Mouse (Mus musculus) gastrocnemius, postnatal 4 days (tissue): ENCODE measurements around the gene Cnn2. TPM values are rescaled to one million over a fixed set of nuclear protein-coding genes. Genes with fewer than 3 reads are reported as not detected.
"Not testable (repeated sequence)": the region's sequence is repeated elsewhere in the genome, so short reads cannot be mapped to it uniquely, and the experiment has no call there.

Experiments used
- DNase-seq, 2 experiments: peaks; one replicate each; pipeline ENCODE4 v3.0.0; 2021 to 2022; ENCODE audit warnings: low spot score in 2 of 2, mixed read lengths in 2 of 2
- total RNA-seq, 2 experiments: library from RNA; stranded (reverse); gene quantifications; 2 replicates each; pipeline ENCODE4 v1.2.3; 2021

Gene Cnn2
- total RNA-seq, 2 experiments from 2014 or later, result 51.0 to 55.0 TPM

- DNase-seq, result no peak
Observed at GRCm38 (mm10) chr10:80033511-80034391, 45.4 kb downstream of the Cnn2 start.

- no peak for DNase-seq
Observed at GRCm38 (mm10) chr10:80035148-80035547, 46.8 kb downstream of the Cnn2 start.

- no peak for DNase-seq
Observed at GRCm38 (mm10) chr10:80035686-80036085, 47.3 kb downstream of the Cnn2 start.

- no peak for DNase-seq
Observed at GRCm38 (mm10) chr10:80036832-80037231, 48.4 kb downstream of the Cnn2 start.

GRCm38 (mm10) chr10:80039559-80039979, 51.2 kb downstream of the Cnn2 start, which contains the start of gene Polr2e:
TSS of gene Polr2e (minus strand) at chr10:80039795.
- peak; percentile 95 to 96 for DNase-seq

- DNase-seq, result not testable (repeated sequence)
Observed at GRCm38 (mm10) chr10:80041409-80042060, 53.2 kb downstream of the Cnn2 start.

GRCm38 (mm10) chr10:80044087-80044486, 55.7 kb downstream of the Cnn2 start:
- DNase-seq, result no peak

GRCm38 (mm10) chr10:80045364-80045763, 57.0 kb downstream of the Cnn2 start:
- not testable (repeated sequence) for DNase-seq

Other genes with a start within 250 kb of the Cnn2 start
- gene Polrmt, start 242.0 kb upstream of the Cnn2 start, total RNA-seq, result 10 to 100 TPM; 25.5 to 27.8 TPM
- not detected for gene Fgf22, start 233.5 kb upstream of the Cnn2 start, total RNA-seq
- gene Rnf126, start 221.6 kb upstream of the Cnn2 start, total RNA-seq, result 10 to 100 TPM; 45.0 to 52.5 TPM
- 1 to 10 TPM; 1.1 to 2.1 TPM for gene Fstl3, start 211.3 kb upstream of the Cnn2 start, total RNA-seq
- gene Prss57, start 197.6 kb upstream of the Cnn2 start, total RNA-seq, result not detected
- gene Palm, start 195.0 kb upstream of the Cnn2 start, total RNA-seq, result 10 to 100 TPM; 42.1 to 50.8 TPM
- gene Misp, start 167.6 kb upstream of the Cnn2 start, total RNA-seq, result under 1 TPM in 1 of 2 experiments, not detected in 1; 0.42 TPM
- 100 to 1,000 TPM; 167 to 170 TPM for gene Ptbp1, start 134.2 kb upstream of the Cnn2 start, total RNA-seq
- under 1 TPM in 1 of 2 experiments, not detected in 1; 0.47 TPM for gene Prtn3, start 114.1 kb upstream of the Cnn2 start, total RNA-seq
- 1 to 10 TPM; 1.2 to 1.3 TPM for gene Plppr3, start 114.0 kb upstream of the Cnn2 start, total RNA-seq
- under 1 TPM in 1 of 2 experiments, not detected in 1; 0.29 TPM for gene Elane, start 102.3 kb upstream of the Cnn2 start, total RNA-seq
- 100 to 1,000 TPM in 1 of 2 experiments, 10 to 100 TPM in 1; 85.8 to 154 TPM for gene Cfd, start 97.7 kb upstream of the Cnn2 start, total RNA-seq
- 10 to 100 TPM; 39.4 to 41.1 TPM for gene Med16, start 79.7 kb upstream of the Cnn2 start, total RNA-seq
- gene Gm26602, start 77.7 kb upstream of the Cnn2 start, total RNA-seq, result not detected
- gene Kiss1r, start 71.6 kb upstream of the Cnn2 start, total RNA-seq, result under 1 TPM; 0.41 to 0.56 TPM
- gene R3hdm4, start 67.4 kb upstream of the Cnn2 start, total RNA-seq, result 100 to 1,000 TPM in 1 of 2 experiments, 10 to 100 TPM in 1; 97.9 to 102 TPM
- 1 to 10 TPM; 4.5 to 4.9 TPM for gene Arid3a, start 61.5 kb upstream of the Cnn2 start, total RNA-seq
- gene Wdr18, start 28.4 kb upstream of the Cnn2 start, total RNA-seq, result 10 to 100 TPM; 27.7 to 28.3 TPM
- gene Grin3b, start 17.9 kb upstream of the Cnn2 start, total RNA-seq, result under 1 TPM; 0.10 to 0.27 TPM
- gene Tmem259, start 4.3 kb upstream of the Cnn2 start, total RNA-seq, result 100 to 1,000 TPM; 109 to 119 TPM
- gene Abca7, start 7.9 kb downstream of the Cnn2 start, total RNA-seq, result 1 to 10 TPM; 4.8 to 4.9 TPM
- 1 to 10 TPM; 4.0 to 4.7 TPM for gene Arhgap45, start 28.1 kb downstream of the Cnn2 start, total RNA-seq
- 10 to 100 TPM; 77.3 to 77.7 TPM for gene Polr2e, start 51.2 kb downstream of the Cnn2 start, total RNA-seq
- gene Gpx4, start 58.6 kb downstream of the Cnn2 start, total RNA-seq, result 100 to 1,000 TPM; 339 to 434 TPM
- 10 to 100 TPM; 13.0 to 13.6 TPM for gene Sbno2, start 117.0 kb downstream of the Cnn2 start, total RNA-seq
- 100 to 1,000 TPM; 116 to 125 TPM for gene Stk11, start 127.2 kb downstream of the Cnn2 start, total RNA-seq
- gene Atp5d, start 150.0 kb downstream of the Cnn2 start, total RNA-seq, result 100 to 1,000 TPM; 522 to 564 TPM
- 1 to 10 TPM; 2.2 to 2.7 TPM for gene Cbarp, start 152.3 kb downstream of the Cnn2 start, total RNA-seq
- 10 to 100 TPM; 67.7 to 74.0 TPM for gene Midn, start 159.7 kb downstream of the Cnn2 start, total RNA-seq
- gene Cirbp, start 177.4 kb downstream of the Cnn2 start, total RNA-seq, result 100 to 1,000 TPM; 107 to 153 TPM
- gene 1600002K03Rik, start 184.4 kb downstream of the Cnn2 start, total RNA-seq, result 1 to 10 TPM; 3.4 to 3.8 TPM
- 1 to 10 TPM; 3.5 to 3.7 TPM for gene Efna2, start 190.9 kb downstream of the Cnn2 start, total RNA-seq
- gene Mum1, start 237.8 kb downstream of the Cnn2 start, total RNA-seq, result 10 to 100 TPM; 61.3 to 61.5 TPM